Mouse (Mus musculus) cerebellum, adult 2 months (tissue): ENCODE data around the gene Plcb1.

Experiments
- CTCF ChIP-seq: fragments of 200-500 bp; IDR thresholded peaks from 2 replicates; pipeline ENCODE4 v1.5.1; 2011; ENCODE audit warnings: low read depth, mild to moderate bottlenecking, control low read depth, low read length, moderate library complexity, borderline replicate concordance; ENCODE audit not compliant: insufficient read depth
- POLR2A ChIP-seq: fragments of 200-500 bp; IDR thresholded peaks from 2 replicates; pipeline ENCODE4 v1.6.1; 2011; ENCODE audit warnings: low read length, control low read depth, borderline replicate concordance; ENCODE audit not compliant: insufficient read depth

- TF ChIP-seq POLR2A (no peak), CTCF (no peak)
These were observed 429.0 kb downstream of the Plcb1 start for GRCm38 (mm10) chr2:135214746-135215448.
